ENCODE assay signal across 8 mouse cellular contexts in genomic region chr16:15052389-15052923, GRCm38 (mm10).
A peak's percentile ranks its signal among the peaks of the same experiment; 100 is the strongest.
DNase-seq lines count a peak whose midpoint lies in the region; ATAC-seq and TF ChIP-seq lines count a peak whose summit lies in the region.

No protein-coding gene starts in this region.

- H3K4me1 ChIP-seq in lung, embryonic 16.5 days (replicated peaks; ENCODE audit: control insufficient read depth, insufficient read depth, low read length) = peaks cover 30% of the 10 kb centered on the region
- H3K4me1 ChIP-seq in intestine, embryonic 16.5 days (ENCODE audit: control insufficient read depth, insufficient read depth, low read length) = peaks cover 12% of the 10 kb centered on the region
- H3K4me1 ChIP-seq in stomach, embryonic 15.5 days = peaks cover 14% of the 10 kb centered on the region
- no peaks in the 10 kb centered on the region for H3K4me1 ChIP-seq in thymus, adult 2 months (replicated peaks; ENCODE audit: control insufficient read depth, insufficient read depth, low read length)

- no peak for TF ChIP-seq POLR2A in thymus, adult 2 months (IDR thresholded peaks at IDR 0.05; ENCODE audit: control insufficient read depth, extremely low read depth, insufficient read depth, low read length, poor library complexity)

- peak; percentile 38; the same call in 1 of the 2 replicates for ATAC-seq in frontal cortex, adult (ENCODE audit: low TSS enrichment)
- no peak for ATAC-seq in lung, embryonic 16.5 days (ENCODE audit: low read depth)
- ATAC-seq in intestine, embryonic 16.5 days = 0 out of 2 replicates have a peak, but pooled peaks have one; percentile 12
- ATAC-seq in stomach, embryonic 15.5 days (ENCODE audit: insufficient read depth, low FRiP score, low read depth) = no peak

- peak overlapping the region; percentile 24; the same call in 1 of the 2 replicates for H3K9ac ChIP-seq in lung, embryonic 16.5 days (ENCODE audit: low read length)
- H3K9ac ChIP-seq in intestine, embryonic 16.5 days (ENCODE audit: low read depth, low read length) = no peak overlapping the region
- no peak overlapping the region for H3K9ac ChIP-seq in stomach, embryonic 15.5 days

- H3K4me2 ChIP-seq in lung, embryonic 16.5 days (ENCODE audit: low read depth, low read length) = peak overlapping the region; percentile 29
- H3K4me2 ChIP-seq in intestine, embryonic 16.5 days (ENCODE audit: low read depth, low read length) = no peak overlapping the region
- H3K4me2 ChIP-seq in stomach, embryonic 15.5 days = peak overlapping the region; percentile 40; the same call in 1 of the 2 replicates

- no peaks in the 10 kb centered on the region for H3K9me3 ChIP-seq in lung, embryonic 16.5 days (ENCODE audit: control insufficient read depth, low read length)
- H3K9me3 ChIP-seq in intestine, embryonic 16.5 days (ENCODE audit: control insufficient read depth, low read length) = no peaks in the 10 kb centered on the region
- H3K9me3 ChIP-seq in stomach, embryonic 15.5 days = no peaks in the 10 kb centered on the region

- DNase-seq in frontal cortex, postnatal 25 days (ENCODE audit: low spot score in 2 of 2) = no peak
- no peak for DNase-seq in lung, postnatal 10 days
- no peak for DNase-seq in thymus, adult 2 months
- no peak for DNase-seq in cerebellum, adult 18-20 months

- TF ChIP-seq CTCF in thymus, adult 2 months (IDR thresholded peaks at IDR 0.05; ENCODE audit: borderline replicate concordance, control insufficient read depth, extremely low read depth, insufficient read depth, low read length, poor library complexity) = no peak

- no peak overlapping the region for H3K27ac ChIP-seq in lung, embryonic 16.5 days (ENCODE audit: low read length)
- no peak overlapping the region for H3K27ac ChIP-seq in intestine, embryonic 16.5 days (ENCODE audit: low read length)
- H3K27ac ChIP-seq in stomach, embryonic 15.5 days = no peak overlapping the region
- H3K27ac ChIP-seq in thymus, adult 2 months (ENCODE audit: control insufficient read depth, insufficient read depth, low read length) = no peak overlapping the region

- H3K36me3 ChIP-seq in lung, embryonic 16.5 days (ENCODE audit: control insufficient read depth, insufficient read depth, low read length) = no peaks in the 10 kb centered on the region
- no peaks in the 10 kb centered on the region for H3K36me3 ChIP-seq in intestine, embryonic 16.5 days (ENCODE audit: control insufficient read depth, insufficient read depth, low read length)
- H3K36me3 ChIP-seq in stomach, embryonic 15.5 days = no peaks in the 10 kb centered on the region
- no peaks in the 10 kb centered on the region for H3K36me3 ChIP-seq in thymus, adult 2 months (ENCODE audit: control insufficient read depth, insufficient read depth, low read length)

- no peaks in the 10 kb centered on the region for H3K27me3 ChIP-seq in lung, embryonic 16.5 days (ENCODE audit: control insufficient read depth, insufficient read depth, low read depth, low read length)
- H3K27me3 ChIP-seq in intestine, embryonic 16.5 days (replicated peaks; ENCODE audit: control insufficient read depth, insufficient read depth, low read length) = no peaks in the 10 kb centered on the region
- no peaks in the 10 kb centered on the region for H3K27me3 ChIP-seq in stomach, embryonic 15.5 days (replicated peaks)
- no peaks in the 10 kb centered on the region for H3K27me3 ChIP-seq in thymus, adult 2 months (ENCODE audit: control insufficient read depth, insufficient read depth, low read length)

- WGBS in lung, embryonic 16.5 days = 28% methylated on average over 7 of the region's 7 CpGs
- 24% methylated on average over 7 of the region's 7 CpGs for WGBS in intestine, embryonic 16.5 days
- 27% methylated on average over 7 of the region's 7 CpGs for WGBS in stomach, embryonic 15.5 days
- 55% methylated on average over 7 of the region's 7 CpGs for WGBS in thymus, adult 2 months

- no peak overlapping the region; the same call in 1 of the 2 replicates for H3K4me3 ChIP-seq in lung, embryonic 16.5 days (ENCODE audit: low read length)
- H3K4me3 ChIP-seq in intestine, embryonic 16.5 days (ENCODE audit: low read length) = no peak overlapping the region
- no peak overlapping the region for H3K4me3 ChIP-seq in stomach, embryonic 15.5 days (replicated peaks)
- H3K4me3 ChIP-seq in thymus, adult 2 months (ENCODE audit: control insufficient read depth, insufficient read depth, low read length) = no peak overlapping the region

Comparison
In these comparisons a context has a peak if more than half of its experiments do, and no peak if none do; other contexts are left out.
1. ATAC-seq: peak in frontal cortex, adult (single experiment) and intestine, embryonic 16.5 days (single experiment); none in lung, embryonic 16.5 days (single experiment) and stomach, embryonic 15.5 days (single experiment).